Comparison of ENCODE assay signal across 8 mouse cellular contexts in genomic region chr12:50943741-50944521, GRCm38 (mm10).
DNase-seq lines count a peak whose midpoint lies in the region; TF ChIP-seq lines count a peak whose summit lies in the region.

No protein-coding gene starts in this region.

- no peaks in the 10 kb centered on the region for H3K79me2 ChIP-seq in C2C12 (ENCODE audit: control insufficient read depth, insufficient read depth)

- DNase-seq in adrenal gland, postnatal 4 days (ENCODE audit: low spot score in 2 of 2), result peak; percentile 3 to 35
- peak; percentile 9 to 30 for DNase-seq in heart, postnatal 36 days
- DNase-seq in layer of hippocampus, adult 18-20 months (ENCODE audit: low spot score in 2 of 2), result peak; percentile 80 to 92
- DNase-seq in lung, adult 2 months, result peak; percentile 27
- peak; percentile 88 for DNase-seq in retina, postnatal 1 day
- no peak for DNase-seq in thymus, postnatal 0 days (ENCODE audit: low spot score)

- peak; percentile 30 for TF ChIP-seq CTCF in C2C12 (IDR thresholded peaks at IDR 0.05; ENCODE audit: control insufficient read depth, insufficient read depth, insufficient read length)
- peak; percentile 89 for TF ChIP-seq CTCF in embryonic fibroblast, embryonic 13.5 days (IDR thresholded peaks at IDR 0.05; ENCODE audit: borderline replicate concordance, insufficient read depth, low read length)
- peak; percentile 78 for TF ChIP-seq CTCF in lung, adult 2 months (IDR thresholded peaks at IDR 0.05; ENCODE audit: insufficient read depth, low read length)

- no peak for TF ChIP-seq POLR2A in embryonic fibroblast, embryonic 13.5 days (IDR thresholded peaks at IDR 0.05; ENCODE audit: low read depth, low read length)
- no peak for TF ChIP-seq POLR2A in lung, adult 2 months (IDR thresholded peaks at IDR 0.05; ENCODE audit: borderline replicate concordance, extremely low read depth, low read depth, low read length)

- no peaks in the 10 kb centered on the region for H3K4me1 ChIP-seq in embryonic fibroblast, embryonic 13.5 days (ENCODE audit: control insufficient read depth, insufficient read depth, low read length)
- no peaks in the 10 kb centered on the region for H3K4me1 ChIP-seq in lung, adult 2 months (ENCODE audit: control insufficient read depth, insufficient read depth, low read length)

- intact Hi-C loops in heart, postnatal 36 days (cut with DNase I), result loop anchor here (5.0 kb wide), 1 partner anchor 1572 kb away; no protein-coding TSS in a partner anchor

- H3K79me3 ChIP-seq in C2C12 (ENCODE audit: low read depth), result no peaks in the 10 kb centered on the region

- H3K36me3 ChIP-seq in C2C12 (ENCODE audit: control insufficient read depth, insufficient read depth), result no peaks in the 10 kb centered on the region

- no peak overlapping the region for H3K27ac ChIP-seq in embryonic fibroblast, embryonic 13.5 days (ENCODE audit: insufficient read depth, low read length)

- no peaks in the 10 kb centered on the region for H3K27me3 ChIP-seq in C2C12 (ENCODE audit: control insufficient read depth, insufficient read depth, insufficient read length)

- no peak overlapping the region for H3ac ChIP-seq in C2C12 (ENCODE audit: control insufficient read depth, insufficient read length, low read depth)

- no peak overlapping the region for H3K4me3 ChIP-seq in C2C12 (ENCODE audit: insufficient read depth, poor library complexity, severe bottlenecking)
- H3K4me3 ChIP-seq in embryonic fibroblast, embryonic 13.5 days (ENCODE audit: insufficient read depth, low read length), result no peak overlapping the region
- no peak overlapping the region for H3K4me3 ChIP-seq in lung, adult 2 months (replicated peaks; ENCODE audit: extremely low read depth, low read depth, low read length)

- WGBS in lung, adult 2 months, result 24% methylated on average over 19 of the region's 19 CpGs

TF ChIP-seq in C2C12, 6 proteins besides CTCF, POLR2A, EP300 and RAD21:
- TF ChIP-seq MYOG (IDR thresholded peaks at IDR 0.05; ENCODE audit: control insufficient read depth, extremely low read depth, insufficient read length), result no peak
- TF ChIP-seq MAX (IDR thresholded peaks at IDR 0.05), result no peak

Comparison
In these comparisons a context has a peak if more than half of its experiments do, and no peak if none do; other contexts are left out.
1. CTCF ChIP-seq: peak in every context shown above with its lines; median percentile 89 in embryonic fibroblast, embryonic 13.5 days; 78 in lung, adult 2 months; 30 in C2C12.